Mouse (Mus musculus): ENCODE results near the gene Gm20388.

The Gm20388 gene

DNA sequence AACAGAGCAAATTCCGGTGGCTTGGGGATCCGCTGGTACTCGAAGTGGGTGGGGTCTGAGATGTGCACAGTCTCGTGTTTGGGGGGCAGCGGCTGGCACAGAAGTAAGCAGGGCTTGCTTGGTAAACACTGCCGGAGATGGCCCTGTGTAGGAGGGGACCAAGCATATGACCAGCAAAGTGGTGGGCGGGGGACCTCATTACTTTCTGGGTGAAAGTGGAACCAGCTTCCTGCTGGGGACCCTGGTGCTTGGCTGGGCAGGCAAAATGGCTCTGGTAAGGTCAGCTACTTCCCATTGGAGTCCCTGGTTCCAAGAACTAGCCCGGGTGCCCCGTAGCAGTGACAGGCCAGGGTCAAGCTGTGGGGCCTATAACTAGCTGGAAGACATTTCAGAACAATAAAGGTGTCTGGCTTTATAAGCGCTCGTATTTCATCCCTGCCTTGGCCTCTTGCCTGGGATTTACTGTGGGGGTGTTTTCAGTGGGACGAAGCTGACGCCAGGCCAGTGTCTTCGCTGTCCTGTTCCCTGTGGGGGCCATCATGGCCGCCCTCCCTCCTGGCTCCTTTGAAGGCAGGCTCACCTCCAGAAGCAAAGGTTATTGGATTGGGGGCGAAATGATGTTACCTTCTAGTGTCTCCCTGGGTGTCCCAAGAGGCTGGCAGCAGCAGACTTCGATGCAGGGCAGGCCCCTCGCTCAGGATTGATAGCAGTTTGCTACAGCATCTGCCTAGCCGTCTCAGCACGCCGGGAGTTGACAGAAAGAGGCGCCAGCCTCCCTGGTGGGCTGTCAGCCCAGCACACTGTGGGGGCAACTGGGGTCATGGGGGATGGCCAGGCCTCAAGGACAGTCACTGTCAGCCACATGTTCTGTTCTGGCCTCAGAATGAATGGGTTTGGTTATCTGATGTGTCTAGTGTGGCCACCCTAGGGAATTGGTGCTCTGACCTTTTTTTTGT, 466.5 kb downstream of the Gm20388 start:
- DNase-seq (ENCODE audit: extremely low spot score, low read depth, low spot score): no peak

DNA sequence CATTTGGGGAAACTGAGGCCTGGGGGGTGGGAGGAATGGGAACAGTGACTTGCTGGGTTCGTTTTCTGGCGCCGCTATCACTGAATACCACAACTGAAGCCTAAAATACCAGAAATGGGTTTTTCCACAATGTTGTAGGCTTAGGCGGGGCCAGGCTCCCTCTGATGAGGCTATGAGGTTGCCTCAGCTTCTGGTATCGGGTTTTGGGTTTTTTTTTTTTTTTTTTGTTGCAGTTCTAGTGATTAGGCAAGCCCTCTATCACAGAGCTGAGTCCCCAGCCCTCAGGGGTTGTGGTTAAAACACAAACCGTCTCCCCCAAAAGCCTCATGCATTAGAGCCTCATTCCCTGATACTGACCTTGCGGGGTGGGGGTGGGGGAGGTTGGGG, 467.2 kb downstream of the Gm20388 start:
- no peak for DNase-seq (ENCODE audit: extremely low spot score, low read depth, low spot score)

DNA sequence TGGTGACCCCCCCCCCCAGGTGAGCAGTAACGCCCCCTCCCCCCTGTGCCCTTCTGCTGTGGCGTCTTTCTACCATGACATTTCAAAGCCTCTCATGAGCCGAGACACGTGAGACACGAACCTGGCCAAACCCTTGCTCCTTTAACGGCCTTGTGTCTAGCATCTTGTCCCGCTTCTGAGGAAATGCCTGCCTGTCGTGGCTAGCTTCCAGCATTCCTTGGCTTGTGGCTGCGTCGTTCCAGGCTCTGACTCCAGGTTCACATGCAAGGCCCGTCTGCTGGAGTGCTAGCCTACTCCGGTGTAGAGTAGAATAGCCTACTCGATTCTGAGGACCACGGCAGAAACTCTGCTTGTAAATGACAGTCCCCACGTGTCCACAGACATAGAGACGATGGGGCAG, 467.7 kb downstream of the Gm20388 start:
- DNase-seq (ENCODE audit: extremely low spot score, low read depth, low spot score): no peak

GRCm38 (mm10) chr8:120379015-120379414, 468.4 kb downstream of the Gm20388 start:
- no peak for DNase-seq (ENCODE audit: extremely low spot score, low read depth, low spot score)

DNA sequence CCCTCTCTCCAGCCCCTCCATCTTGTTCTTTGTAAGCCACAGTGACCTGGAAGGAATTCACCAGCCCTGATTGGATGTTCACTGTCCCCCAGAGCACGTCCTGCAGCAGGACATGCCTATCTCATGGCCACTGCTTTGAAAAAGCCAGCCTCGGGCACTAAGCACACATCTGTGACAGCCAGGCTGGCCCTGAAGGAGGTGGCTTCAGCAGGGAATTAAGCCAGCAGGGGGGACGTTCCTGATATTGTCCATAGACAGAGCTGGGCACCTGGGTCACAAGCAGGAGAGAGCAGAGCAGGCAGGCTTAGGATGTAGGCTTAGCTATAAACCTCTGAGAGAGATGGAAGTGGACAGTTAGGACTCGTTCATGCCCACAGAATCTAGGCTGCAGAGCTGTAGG, 471.2 kb downstream of the Gm20388 start:
- DNase-seq (ENCODE audit: extremely low spot score, low read depth, low spot score): no peak

DNA sequence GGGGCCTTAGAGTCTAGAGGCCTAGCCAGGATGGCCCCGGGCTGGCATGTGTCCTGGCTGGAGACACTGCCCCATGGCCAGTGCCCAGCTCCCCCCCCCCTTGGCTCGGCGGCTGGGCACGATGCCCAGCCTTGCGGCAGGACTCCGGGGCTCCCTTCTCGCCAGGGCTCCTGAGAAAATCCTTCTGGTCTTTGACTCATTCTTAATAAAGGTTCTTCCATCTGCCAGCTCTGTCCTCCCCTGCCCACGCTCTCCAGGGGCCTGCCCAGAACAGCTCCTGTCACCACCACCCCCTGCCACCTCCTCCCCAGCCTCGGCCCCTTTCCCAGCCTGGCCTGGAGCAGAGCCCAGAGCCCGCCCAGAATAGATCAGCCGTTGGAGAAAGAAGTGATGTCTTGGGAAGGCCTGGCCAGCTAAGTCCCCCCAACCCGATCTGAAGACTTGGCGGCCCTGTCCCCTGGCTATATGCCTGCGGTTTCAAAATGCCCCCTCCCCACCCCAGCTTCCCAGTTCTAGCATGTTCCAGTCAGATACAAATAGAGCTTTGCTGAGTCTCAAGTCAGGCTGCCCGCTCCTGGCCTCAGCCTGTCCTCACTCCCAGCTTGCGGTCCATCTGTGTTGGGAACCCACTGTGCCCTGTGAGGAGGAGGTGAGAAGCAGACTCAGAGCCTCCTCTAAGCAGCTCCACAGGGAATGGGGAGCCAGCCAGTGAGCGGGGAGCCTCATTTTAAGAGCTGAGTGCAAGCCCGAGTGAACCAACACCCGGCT, 472.0 kb downstream of the Gm20388 start:
- DNase-seq (ENCODE audit: extremely low spot score, low read depth, low spot score): no peak

DNA sequence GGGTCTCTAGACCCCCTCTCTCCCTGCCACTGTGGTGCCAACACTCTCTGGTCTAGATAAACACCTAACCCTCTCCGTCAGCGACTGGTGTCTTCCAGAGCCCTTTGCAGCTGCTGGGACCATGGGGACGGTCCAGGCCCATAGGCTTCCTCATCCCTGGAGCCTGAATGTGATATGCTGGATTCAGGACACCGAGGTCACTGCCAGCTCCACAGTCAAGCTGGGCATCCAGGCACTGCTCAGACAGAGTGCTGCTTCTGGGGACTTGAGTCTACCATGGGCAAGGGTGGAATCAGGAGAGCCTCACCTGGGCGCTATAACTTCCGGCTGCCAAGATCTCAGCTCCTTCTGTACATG, 472.5 kb downstream of the Gm20388 start:
- no peak for DNase-seq (ENCODE audit: extremely low spot score, low read depth, low spot score)

- no peak for DNase-seq (ENCODE audit: extremely low spot score, low read depth, low spot score)
Observed at GRCm38 (mm10) chr8:120383713-120384112, 473.1 kb downstream of the Gm20388 start.

GRCm38 (mm10) chr8:120384745-120385144, 474.1 kb downstream of the Gm20388 start:
- DNase-seq (ENCODE audit: extremely low spot score, low read depth, low spot score): no peak

GRCm38 (mm10) chr8:120388246-120388645, 477.6 kb downstream of the Gm20388 start:
- DNase-seq (ENCODE audit: extremely low spot score, low read depth, low spot score): no peak

DNA sequence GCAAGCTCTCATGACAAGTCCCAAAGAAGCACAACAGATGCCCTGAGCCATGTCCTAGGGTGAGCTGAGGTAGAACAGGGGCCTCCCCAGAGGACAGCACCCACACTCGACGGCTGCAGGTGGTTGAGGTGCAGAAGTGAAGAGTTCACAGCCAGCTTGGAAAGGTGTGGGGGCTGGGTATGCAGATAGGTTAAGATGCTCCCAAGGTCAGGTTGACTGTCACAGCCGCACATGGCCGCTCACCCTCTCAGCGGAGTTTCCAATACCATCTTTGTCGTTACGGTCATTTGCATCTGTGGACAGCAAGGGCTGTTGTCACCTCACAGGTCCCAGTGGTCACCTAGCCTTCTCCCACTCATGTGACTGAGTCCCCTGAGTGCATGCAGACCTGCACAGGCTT, 480.0 kb downstream of the Gm20388 start:
- no peak for DNase-seq (ENCODE audit: extremely low spot score, low read depth, low spot score)

- DNase-seq (ENCODE audit: extremely low spot score, low read depth, low spot score): no peak
Observed at GRCm38 (mm10) chr8:120391856-120392255, 481.2 kb downstream of the Gm20388 start.

DNA sequence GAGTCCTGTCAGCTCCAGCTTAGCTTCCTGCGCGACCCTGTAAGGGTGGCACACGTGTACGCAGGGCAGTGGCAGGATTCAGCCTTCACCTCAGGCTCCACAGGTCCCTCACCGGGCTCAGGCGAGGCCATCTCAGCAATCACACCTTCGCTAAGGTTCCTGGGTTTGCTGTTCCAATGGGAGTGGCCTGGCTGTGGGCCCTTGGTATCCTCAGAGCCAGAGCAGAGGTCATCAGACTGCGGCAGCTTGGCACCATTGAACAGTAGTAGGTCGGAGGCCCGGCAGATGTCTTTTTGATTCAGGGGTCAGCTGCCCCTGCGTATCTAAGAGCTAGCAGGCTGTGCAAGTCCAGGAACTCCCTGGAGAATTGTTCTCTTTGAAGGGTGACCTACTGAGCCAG, 482.4 kb downstream of the Gm20388 start:
- no peak for DNase-seq (ENCODE audit: extremely low spot score, low read depth, low spot score)

GRCm38 (mm10) chr8:120393871-120394275, 483.2 kb downstream of the Gm20388 start:
- DNase-seq (ENCODE audit: extremely low spot score, low read depth, low spot score): no peak

DNA sequence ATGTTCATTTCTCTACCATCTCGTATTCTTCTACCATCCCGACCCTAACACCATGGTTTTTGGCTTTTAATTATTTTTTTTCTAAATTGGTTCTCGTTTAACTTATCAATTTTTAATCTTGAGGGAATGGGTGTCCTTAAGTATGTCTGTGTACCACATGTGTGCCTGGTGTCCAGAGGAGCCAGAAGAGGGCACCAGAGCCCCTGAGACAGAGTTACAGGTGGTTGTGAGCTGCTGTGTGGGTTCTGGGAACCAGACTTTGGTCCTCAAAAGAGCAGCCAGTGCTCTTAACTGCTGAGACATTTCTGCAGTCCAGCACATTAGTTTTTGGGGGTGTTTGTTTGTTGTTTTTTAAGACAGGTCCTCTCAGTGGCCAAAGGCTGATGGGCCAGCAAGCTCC, 485.3 kb downstream of the Gm20388 start:
- no peak for DNase-seq (ENCODE audit: extremely low spot score, low read depth, low spot score)

- DNase-seq (ENCODE audit: extremely low spot score, low read depth, low spot score): no peak
Observed at GRCm38 (mm10) chr8:120396756-120397155, 486.1 kb downstream of the Gm20388 start.

DNA sequence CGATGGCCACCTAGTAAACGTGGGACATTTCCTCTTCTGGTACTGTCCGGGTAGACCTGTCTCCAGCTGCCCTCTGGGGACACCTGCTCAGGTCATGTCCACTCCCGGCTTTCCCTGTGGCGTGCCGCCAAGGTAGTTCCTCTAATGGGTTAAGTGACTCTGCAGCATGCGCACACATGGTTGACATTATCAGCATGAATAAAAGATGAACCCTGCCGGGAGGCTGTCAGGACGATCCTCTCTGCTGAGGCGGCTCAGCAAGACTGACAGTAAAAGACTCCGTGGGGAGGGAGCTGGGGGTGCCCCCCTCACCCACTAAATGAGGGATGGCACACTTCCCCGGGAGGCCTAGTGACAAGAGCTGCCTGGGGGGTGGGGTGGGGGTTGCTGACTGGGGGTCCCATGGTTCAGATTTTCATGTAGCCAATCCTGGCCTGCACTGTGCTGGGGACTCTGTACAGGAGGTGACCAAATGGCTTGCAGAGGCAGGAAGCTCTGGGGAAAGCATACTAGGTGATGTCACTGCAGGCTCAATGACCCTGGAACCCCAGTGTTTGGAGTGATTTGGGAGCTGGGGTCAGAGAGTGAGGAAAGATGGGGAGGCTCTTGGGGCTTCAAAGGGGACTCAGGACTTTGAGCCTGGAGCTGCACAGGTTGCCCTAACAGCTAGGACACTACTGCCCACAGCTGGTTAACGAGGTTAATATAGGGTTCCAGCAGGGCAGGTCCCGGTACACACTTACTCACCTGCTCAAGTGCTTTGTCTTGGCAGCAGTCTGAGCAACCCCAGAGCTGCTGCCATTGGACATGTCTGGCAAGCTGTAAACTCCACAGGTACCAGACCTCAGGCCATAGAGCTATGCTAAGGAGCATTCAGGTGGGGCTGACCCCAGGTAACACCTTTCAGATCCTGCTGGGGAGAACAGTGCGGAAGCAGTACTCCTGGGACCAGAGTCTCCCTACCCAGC, 487.1 kb downstream of the Gm20388 start:
- DNase-seq (ENCODE audit: extremely low spot score, low read depth, low spot score): no peak

GRCm38 (mm10) chr8:120399212-120399934, 488.7 kb downstream of the Gm20388 start:
- no peak for DNase-seq (ENCODE audit: extremely low spot score, low read depth, low spot score)

- no peak for DNase-seq (ENCODE audit: extremely low spot score, low read depth, low spot score)
Observed at GRCm38 (mm10) chr8:120401216-120401615, 490.6 kb downstream of the Gm20388 start.

GRCm38 (mm10) chr8:120401712-120402111, 491.1 kb downstream of the Gm20388 start:
- no peak for DNase-seq (ENCODE audit: extremely low spot score, low read depth, low spot score)
